Mouse (Mus musculus) common myeloid progenitor, adult 5-6 weeks (primary cell): ENCODE results near the gene Fgfr2. TPM values are rescaled to one million over a fixed set of nuclear protein-coding genes. Genes with fewer than 3 reads are reported as not detected.
"Not testable (repeated sequence)": the region's sequence is repeated elsewhere in the genome, so short reads cannot be mapped to it uniquely, and the experiment has no call there.

ENCODE experiments used
- ATAC-seq: replicated peaks from 2 replicates; pipeline ENCODE4 v1.8.0; 2016; ENCODE audit warnings: low read depth, mild to moderate bottlenecking, moderate TSS enrichment, inconsistent platforms; ENCODE audit not compliant: poor library complexity, severe bottlenecking
- total RNA-seq: library from RNA; stranded (forward); fragments of 200-1000, 187-1606 nt; gene quantifications from 2 replicates; pipeline ENCODE4 v1.2.3, GENCODE M21; 2017

Gene Fgfr2
- total RNA-seq, 1 experiment from 2014 or later: not detected

DNA sequence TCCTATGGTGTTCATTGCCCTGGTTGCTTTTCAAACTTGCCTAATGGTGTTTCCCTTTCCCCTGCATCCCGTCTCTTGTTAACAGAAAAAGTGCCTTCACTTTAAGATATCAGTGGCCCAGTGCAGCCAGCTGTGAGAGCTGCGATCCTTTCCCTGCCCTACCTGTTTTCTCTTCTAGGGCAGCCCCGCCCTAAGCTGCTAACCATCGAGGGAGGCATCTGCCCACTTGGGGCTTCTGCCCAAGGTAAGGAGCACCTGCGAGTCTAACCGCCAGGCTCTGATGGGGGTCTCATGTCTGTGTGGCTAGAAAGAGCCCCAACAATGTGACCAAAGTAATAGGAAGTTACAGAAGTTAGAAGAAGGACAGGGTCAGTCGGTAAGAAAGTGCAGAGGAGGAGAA is 1960.9 kb downstream of the Fgfr2 start:
- ATAC-seq: no peak

DNA sequence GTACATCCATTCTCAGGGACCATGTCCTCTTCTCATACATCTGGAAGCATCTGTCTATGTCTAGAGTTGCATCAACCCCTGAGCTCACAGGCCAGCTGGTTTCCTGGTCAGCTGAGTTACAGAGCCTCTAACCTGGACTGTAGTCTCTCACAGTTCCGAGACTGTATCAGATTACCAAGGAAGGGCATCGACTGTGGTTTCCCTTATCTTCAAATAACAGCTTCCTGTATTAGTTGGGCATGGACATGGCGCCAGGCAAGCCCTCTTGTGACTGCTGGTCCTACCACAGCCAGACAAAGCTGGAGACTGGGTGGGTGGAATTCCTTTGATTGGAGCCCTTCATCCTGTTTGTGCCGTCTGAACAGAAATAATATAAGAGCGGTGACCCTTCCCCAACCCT is 1970.1 kb downstream of the Fgfr2 start:
- no peak; the same call in 1 of the 2 replicates for ATAC-seq

DNA sequence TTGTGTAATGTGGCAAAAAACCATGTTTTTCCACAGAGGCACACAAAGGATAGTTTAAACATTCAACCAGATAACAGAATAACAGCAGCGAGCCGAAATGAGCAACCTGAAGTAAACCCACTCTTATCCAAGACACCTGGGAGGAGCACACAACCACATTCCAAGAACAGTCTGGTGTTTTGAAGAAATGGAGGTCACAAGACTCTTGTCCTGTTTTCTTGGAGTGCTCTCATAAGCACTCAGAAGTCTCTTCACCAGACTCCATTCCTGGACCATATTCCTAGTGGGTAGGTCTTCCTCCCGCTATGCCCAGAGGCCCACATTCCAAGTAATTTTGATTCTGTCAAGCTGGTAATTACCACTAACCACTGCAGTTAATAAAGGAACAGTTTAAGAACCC is 1973.0 kb downstream of the Fgfr2 start:
- ATAC-seq: no peak

DNA sequence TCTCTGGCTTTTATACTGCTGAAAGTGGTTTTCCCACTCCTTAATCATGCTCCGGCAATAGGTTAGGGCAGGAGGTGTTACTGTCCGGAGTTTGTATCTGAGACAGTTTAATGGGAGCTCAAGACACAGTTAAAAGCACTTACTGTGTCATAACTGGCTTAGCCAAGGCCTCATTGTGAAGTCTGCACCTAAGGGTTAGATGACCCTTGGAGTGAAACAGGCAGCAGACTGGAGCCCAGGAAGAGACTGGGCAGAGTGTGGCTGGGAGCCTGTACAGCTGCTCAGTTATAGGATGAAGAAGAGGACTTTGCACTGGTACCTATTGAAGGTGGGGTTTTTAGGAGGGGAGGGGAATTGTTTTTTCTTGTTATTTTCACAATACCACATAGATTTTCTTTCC is 1976.9 kb downstream of the Fgfr2 start, which contains the start of gene 4933402N03Rik:
Gene 4933402N03Rik (minus strand): TSS at position 101 of the 400 bp plus-strand sequence.
- no peak for ATAC-seq

DNA sequence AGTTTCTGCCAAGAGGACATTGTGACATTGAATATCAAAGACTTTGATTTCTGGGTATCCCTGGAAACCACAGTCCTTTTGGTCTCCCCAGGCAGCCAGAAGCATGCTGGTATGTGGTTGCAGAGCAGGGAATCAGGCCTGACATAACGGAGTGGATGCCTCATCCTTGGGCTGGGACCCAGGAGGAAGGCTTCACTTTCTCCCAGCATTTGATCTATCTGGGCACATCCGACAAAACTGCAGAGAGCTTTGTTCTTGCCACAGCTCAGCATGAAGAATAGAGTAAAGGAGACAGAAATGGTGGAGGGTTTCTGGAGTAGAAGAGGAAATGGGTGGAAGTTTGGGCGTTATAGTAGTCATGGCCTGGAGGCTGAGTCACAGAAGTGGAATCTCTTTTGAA is 1990.0 kb downstream of the Fgfr2 start:
- no peak for ATAC-seq

DNA sequence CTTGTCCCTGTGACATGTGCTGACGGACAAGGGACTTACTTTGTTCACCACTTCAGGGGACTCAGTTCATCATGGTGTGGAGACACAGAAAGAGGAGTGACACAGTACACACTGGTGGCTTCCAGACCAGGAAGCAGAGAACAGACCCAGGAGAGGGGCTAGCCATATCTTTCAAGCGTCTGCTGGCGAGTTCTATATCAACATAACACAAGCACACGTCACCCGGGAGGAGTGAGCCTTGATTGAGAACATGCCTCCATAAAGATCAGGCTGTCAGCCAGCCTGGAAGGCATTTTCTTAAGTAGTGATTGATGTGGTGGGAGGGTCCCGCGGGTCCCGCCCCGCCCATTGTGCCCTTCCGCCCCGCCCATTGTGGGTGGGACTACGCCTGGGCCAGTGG is 1993.1 kb downstream of the Fgfr2 start:
- no peak for ATAC-seq

DNA sequence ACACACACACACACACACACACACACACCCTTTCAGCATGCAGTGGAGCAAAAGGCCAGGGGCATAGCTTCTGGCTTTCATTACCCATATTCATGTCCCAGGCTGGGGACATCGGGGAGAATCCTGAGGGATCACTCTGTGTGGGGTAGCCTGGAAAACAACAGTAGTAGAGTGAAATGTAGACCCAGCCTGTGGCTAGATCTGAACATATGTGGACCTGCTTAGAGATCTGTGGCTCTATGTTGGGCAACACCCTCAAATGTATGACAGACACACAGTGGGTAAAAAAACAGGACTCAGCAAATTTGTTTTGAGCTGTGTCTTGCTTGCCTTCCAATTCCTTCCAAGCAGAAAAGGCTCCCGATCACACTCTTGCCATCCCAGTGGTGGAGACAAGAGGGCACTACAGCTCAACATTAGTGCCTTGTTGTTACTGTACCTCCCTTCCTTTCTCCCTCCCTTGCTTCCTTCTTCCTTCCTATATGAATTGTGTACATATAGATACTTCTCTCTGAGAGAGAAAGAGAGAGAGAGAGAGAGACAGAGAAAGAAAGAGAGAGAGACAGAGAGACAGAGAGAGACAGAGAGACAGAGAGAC is 2000.8 kb downstream of the Fgfr2 start:
- ATAC-seq: no peak

DNA sequence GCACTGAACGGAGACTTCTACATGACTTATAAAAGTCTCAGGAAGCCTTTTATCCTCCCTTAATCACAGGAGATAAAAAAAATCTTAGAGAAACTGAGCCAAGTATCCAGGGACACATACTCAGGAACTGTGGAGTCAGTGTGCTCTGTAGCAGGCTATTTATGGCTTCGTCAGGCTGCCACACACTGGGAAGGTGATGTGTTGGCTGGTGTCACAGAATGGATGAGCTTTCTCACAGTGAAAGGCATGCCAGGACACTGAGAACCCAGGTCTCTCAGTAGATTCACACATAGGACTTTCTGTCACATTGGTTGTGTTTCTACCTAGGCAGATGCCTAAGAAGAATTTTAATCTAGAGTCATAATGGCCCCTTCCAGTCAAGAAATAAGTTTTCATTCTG is 2008.7 kb downstream of the Fgfr2 start:
- no peak for ATAC-seq

DNA sequence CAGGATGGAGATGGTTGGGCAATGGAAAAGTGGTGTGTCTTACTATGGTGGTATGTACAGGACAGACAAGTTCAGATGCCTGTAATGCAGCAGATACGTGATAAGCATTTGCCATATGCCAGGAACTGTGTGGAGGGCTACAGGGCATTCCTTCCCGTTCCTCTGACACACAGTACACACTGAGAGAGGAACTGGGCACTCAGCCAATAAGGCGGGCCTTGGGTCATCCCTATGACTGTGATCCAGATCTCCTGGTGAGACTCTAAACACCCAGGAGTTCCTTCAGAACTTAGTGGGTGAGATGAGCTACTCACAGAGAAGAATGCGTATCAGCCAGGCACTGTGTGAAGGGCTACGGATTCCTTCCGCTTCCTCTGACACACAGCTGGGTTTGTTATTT is 2009.5 kb downstream of the Fgfr2 start:
- ATAC-seq: no peak

DNA sequence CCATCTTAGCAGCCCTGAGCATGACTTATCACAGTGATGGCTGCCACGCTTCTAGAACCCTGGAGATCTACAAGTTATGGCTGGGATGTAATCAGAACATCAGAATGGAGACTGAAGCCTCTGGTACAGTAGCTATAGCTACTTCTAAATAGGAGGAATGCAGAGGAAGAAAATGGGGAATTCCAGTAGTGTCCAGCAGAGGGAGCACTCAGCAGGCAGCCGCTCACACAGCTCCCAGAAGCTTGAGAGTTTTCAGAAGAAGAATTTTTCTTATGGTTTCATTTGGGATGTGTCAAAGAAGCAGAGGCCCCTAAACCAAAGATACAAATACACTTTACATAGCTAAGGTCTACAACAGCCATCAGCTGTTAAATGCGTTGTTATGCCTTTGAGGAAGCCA is 2010.7 kb downstream of the Fgfr2 start:
- peak; percentile 73; the same call in 1 of the 2 replicates for ATAC-seq

DNA sequence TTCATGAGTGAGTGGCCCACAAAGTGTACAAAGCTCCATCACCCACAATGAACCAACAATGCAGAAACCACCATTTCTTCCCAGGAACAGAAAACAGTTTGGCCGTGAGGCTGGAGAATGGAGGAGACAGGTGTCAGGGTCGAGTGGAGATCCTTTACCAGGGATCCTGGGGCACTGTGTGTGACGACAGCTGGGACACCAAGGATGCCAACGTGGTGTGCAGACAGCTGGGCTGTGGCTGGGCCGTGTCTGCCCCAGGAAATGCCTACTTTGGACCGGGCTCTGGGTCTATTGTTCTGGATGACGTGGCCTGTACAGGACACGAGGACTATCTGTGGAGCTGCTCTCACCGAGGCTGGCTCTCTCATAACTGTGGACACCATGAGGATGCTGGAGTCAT is 2040.7 kb downstream of the Fgfr2 start:
- ATAC-seq: not testable (repeated sequence)

DNA sequence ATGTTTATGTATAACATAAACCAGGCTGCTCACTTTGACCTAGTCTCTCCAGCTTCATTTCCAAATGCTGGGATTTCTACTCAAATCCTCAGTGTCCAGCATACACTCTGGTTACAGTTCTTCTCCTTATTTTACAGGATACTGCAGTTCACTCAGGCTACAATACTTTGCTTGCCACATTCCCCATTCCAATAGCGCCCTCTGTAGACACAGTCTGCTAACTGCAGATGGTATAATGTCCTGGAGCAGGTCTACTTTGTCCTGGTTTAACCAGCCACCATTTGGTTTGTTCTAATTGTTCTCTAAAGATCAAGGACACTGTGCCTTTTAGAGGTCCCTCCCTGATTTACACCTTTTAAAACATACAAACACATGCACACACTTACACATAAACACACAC is 2047.2 kb downstream of the Fgfr2 start:
- 0 out of 2 replicates have a peak, but pooled peaks have one; percentile 42 for ATAC-seq

DNA sequence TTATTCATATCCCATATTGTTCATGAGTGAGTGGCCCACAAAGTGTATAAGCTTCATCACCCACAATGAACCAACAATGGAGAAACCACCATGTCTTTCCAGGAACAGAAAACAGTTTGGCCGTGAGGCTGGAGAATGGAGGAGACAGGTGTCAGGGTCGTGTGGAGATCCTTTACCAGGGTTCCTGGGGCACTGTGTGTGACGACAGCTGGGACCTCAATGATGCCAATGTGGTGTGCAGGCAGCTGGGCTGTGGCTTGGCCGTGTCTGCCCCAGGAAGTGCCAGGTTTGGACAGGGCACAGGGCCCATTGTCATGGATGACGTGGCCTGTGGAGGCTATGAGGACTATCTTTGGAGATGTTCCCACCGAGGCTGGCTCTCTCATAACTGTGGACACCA is 2049.1 kb downstream of the Fgfr2 start:
- not testable (repeated sequence) for ATAC-seq

DNA sequence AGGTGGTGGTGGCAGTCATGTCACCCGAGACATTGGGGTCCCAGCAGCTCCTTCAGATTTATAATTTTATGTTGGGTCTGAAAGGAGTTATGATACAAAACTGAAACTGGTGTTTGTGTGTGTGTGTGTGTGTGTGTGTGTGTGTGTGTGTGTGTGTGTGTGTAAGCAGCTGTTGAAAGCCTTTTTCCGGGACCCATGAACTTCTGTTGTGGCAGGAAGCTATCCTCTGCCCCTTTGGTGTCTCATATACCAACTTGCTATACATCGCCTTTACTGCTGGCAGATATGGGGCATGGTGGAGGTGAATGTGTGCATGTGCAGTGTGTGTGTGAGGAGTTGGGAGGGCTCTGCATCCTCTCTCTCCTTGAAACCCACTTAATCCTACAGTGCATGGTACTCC is 2049.7 kb downstream of the Fgfr2 start:
- not testable (repeated sequence) for ATAC-seq

DNA sequence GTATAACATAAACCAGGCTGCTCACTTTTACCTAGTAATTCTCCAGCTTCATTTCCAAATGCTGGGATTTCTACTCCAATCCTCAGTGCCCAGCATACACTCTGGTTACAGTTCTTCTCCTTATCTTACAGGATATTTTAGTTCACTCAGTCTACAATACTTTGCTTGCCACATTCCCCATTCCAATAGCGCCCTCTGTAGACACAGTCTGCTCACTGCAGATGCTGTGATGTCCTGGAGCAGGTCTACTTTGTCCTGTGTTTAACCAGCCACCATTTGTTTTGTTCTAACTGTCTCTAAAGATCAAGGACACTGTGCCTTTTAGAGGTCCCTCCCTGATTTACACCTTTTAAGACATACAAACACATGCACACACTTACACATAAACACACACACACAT is 2055.0 kb downstream of the Fgfr2 start:
- ATAC-seq: not testable (repeated sequence)

DNA sequence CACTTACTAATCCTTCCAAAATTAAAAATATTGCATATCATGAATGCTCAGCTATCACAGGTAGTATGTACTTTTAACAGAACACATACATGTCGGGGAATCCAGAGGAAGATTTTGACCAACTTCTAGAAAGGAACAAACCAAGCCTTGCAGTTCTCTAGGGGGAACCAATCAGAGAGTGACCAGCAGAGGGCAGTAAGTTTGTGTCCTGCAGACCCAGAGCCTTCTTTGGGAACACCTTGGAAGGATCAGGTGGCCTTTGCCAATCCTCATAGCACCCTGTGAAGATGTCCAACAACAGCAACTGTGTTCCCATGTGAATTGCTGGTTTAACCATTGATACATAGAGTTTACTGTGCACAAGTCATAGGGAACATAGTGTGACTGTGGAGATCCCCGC is 2060.6 kb downstream of the Fgfr2 start:
- ATAC-seq: no peak

DNA sequence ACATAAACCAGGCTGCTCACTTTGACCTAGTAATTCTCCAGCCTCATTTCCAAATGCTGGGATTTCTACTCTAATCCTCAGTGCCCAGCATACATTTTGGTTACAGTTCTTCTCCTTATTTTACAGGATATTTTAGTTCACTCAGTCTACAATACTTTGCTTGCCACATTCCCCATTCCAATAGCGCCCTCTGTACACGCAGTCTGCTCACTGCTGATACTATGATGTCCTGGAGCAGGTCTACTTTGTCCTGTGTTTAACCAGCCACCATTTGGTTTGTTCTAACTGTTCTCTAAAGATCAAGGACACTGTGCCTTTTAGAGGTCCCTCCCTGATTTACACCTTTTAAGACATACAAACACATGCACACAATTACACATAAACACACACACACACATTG is 2063.3 kb downstream of the Fgfr2 start:
- ATAC-seq: not testable (repeated sequence)

DNA sequence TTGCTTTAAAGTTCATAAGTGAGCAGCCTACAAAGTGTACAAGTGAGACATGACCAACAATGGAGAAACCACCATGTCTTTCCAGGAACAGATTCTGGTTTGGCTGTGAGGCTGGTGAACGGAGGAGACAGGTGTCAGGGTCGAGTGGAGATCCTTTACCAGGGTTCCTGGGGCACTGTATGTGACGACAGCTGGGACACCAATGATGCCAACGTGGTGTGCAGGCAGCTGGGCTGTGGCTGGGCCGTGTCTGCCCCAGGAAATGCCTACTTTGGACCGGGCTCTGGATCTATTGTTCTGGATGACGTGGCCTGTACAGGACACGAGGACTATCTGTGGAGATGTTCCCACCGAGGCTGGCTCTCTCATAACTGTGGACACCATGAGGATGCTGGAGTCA is 2065.2 kb downstream of the Fgfr2 start:
- not testable (repeated sequence) for ATAC-seq

DNA sequence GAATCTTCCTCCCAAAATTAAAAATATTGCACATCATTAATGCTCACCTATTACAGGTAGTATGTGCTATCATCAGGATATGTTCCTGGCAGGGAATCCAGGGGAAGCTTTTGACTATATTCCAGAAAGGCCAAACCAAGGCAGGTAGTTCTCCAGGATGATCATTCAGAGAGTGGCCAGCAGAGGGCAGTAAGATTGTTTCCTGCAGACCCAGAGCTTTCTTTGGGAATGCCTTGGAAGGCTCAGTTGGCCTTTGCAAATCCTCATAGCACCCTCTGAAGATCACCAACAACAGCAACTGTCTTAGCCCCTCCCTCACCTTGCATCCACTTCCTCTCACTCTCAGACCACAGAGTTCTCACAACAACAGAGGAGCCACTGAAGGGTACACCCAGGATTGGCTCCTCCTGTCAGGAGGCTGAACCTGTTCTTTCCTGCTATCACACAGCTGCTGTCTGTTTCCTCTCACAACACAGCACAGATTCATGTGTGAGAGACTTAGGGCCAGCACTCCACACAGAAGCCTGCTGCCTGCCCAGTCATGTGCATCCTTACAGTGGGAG is 2068.3 kb downstream of the Fgfr2 start:
- ATAC-seq: peak; percentile 36; the same call in 1 of the 2 replicates

DNA sequence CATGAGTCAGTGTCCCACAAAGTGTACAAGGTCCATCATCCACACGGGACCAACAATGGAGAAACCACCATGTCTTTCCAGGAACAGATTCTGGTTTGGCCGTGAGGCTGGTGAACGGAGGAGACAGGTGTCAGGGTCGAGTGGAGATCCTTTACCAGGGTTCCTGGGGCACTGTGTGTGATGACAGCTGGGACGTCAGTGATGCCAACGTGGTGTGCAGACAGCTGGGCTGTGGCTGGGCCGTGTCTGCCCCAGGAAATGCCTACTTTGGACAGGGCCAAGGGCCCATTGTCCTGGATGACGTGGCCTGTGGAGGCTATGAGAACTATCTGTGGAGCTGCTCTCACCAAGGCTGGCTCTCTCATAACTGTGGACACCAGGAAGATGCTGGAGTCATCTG is 2073.3 kb downstream of the Fgfr2 start:
- ATAC-seq: not testable (repeated sequence)

DNA sequence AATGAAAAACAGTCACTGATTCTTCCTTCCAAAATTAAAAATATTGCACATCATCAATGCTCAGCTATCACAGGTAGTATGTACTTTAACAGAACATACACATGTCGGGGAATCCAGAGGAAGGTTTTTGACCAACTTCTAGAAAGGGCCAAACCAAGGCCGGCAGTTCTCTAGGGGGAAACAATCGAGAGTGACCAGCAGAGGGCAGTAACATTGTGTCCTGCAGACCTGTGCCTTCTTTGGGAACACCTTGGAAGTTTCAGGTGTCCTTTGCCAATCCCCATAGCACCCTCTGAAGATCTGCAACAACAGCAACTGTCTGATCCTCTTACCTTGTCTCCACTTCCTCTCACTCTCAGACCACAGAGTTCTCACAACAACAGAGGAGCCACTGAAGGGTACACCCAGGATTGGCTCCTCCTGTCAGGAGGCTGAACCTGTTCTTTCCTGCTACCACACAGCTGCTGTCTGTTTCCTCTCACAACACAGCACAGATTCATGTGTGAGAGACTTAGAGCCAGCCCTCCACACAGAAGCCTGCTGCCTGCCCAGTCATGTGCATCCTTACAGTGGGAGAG is 2077.8 kb downstream of the Fgfr2 start:
- ATAC-seq: not testable (repeated sequence)

DNA sequence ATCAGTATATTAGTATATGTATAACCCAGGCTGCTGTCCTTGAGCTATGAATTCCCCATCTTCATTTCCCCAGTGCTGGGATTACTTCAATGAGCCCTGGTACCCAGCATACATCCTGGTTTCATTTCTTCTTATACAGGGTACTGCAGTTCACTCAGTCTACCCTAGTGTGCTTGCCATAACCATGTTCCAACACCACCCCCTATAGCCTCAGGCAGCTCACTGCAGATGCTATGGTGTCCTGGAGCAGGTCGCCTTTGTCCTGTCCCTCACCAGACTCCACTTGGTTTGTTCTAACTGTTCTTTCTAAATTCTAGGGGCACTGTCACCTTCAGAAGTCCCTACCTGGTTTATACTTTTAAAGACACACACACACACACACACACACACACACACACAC is 2080.5 kb downstream of the Fgfr2 start:
- 0 out of 2 replicates have a peak, but pooled peaks have one; percentile 39 for ATAC-seq
